Mouse (Mus musculus) embryonic facial prominence, embryonic 10.5 days (tissue): Measurements from ENCODE around the gene Igtp. TPM values are rescaled to one million over a fixed set of nuclear protein-coding genes. Genes with fewer than 3 reads are reported as not detected.
"Not testable (repeated sequence)": the region's sequence is repeated elsewhere in the genome, so short reads cannot be mapped to it uniquely, and the experiment has no call there.

Source experiments
- DNase-seq: peaks from one replicate; pipeline ENCODE4 v3.0.0-alpha.2; 2017; ENCODE audit warnings: low spot score
- H3K27ac ChIP-seq: fragments of 300-500 bp; sonication (generic); replicated peaks from 2 replicates; pipeline ENCODE4 v1.5.1; 2016; ENCODE audit warnings: mild to moderate bottlenecking
- H3K27me3 ChIP-seq: fragments of 300-500 bp; sonication (generic); replicated peaks from 2 replicates; pipeline ENCODE4 v1.6.1; 2016; ENCODE audit warnings: low read depth, mild to moderate bottlenecking; ENCODE audit not compliant: poor library complexity, severe bottlenecking
- H3K36me3 ChIP-seq: fragments of 300-500 bp; sonication (generic); replicated peaks from 2 replicates; pipeline ENCODE4 v1.6.1; 2016; ENCODE audit warnings: mild to moderate bottlenecking, moderate library complexity
- H3K4me1 ChIP-seq: fragments of 300-500 bp; sonication (generic); 2 replicates; pipeline ENCODE4 v1.6.1; 2016
- H3K4me3 ChIP-seq: fragments of 300-500 bp; sonication (generic); 2 replicates; pipeline ENCODE4 v1.5.1; 2016; ENCODE audit warnings: mild to moderate bottlenecking, moderate library complexity
- H3K9me3 ChIP-seq: fragments of 300-500 bp; sonication (generic); 2 replicates; pipeline ENCODE4 v1.6.1; 2016; ENCODE audit warnings: mild to moderate bottlenecking
- WGBS: fragments of 180-500 bp; shearing (Covaris S2); methylation state at CpG from one replicate; pipeline ENCODE4 v1.1.7; 2016; 5-methylcytosine and 5-hydroxymethylcytosine counted together
- polyA plus RNA-seq: library from polyadenylated mRNA; unstranded; fragments of >200 nt; fragmentation: Nextera tagmentation; extraction: Ambion mirVana; gene quantifications from 2 replicates; pipeline ENCODE4 v1.2.1, GENCODE M21; 2016

Gene Igtp
- polyA plus RNA-seq, 1 experiment from 2014 or later = 2.1 TPM

DNA sequence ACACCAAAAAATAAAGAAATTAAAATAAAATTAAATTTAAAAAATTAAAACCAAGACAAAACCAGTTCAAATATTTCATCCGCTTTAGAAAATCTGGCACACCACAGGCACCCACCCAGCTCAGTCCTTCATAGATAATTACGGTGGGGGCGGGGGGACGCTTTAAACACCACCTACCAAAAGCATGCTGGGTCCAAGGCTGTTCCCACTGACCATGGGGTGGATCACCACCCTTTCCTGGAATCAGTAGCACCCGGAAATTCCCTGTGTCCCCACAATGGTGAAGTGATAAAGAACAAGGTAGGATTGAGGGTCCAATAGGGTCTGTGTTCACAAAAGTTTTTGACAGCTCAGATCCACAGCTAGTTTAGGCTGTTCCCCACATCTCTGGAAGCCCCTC is 16.5 kb downstream of the Igtp start:
- H3K27ac ChIP-seq = no peak overlapping the region
- 82% methylated on average over 5 of the region's 5 CpGs for WGBS
- H3K36me3 ChIP-seq = no peaks in the 10 kb centered on the region
- H3K9me3 ChIP-seq = no peaks in the 10 kb centered on the region
- DNase-seq = no peak
- peaks cover 23% of the 10 kb centered on the region for H3K4me1 ChIP-seq
- no peak overlapping the region for H3K4me3 ChIP-seq
- H3K27me3 ChIP-seq = no peaks in the 10 kb centered on the region; the same call in 1 of the 2 replicates

DNA sequence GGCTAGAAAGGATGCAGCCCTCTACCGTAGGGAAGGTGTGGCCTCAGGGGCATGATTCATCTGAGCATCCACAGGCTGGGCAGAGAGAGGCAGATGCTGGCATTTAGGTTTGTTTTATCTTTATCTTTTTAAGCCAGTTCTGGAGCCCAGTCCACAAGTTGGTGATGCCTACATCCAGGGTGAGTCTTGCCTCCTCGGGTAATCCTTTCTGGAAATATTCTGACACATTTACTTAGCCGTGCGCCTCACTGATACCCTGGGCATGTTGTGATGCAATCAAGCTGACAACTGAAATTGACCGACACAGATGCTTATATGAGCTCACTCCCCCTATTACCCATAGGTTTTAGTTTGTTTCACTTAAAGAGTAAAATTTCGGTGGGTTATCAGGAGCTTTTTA is 17.5 kb downstream of the Igtp start:
- no peaks in the 10 kb centered on the region for H3K9me3 ChIP-seq
- H3K36me3 ChIP-seq = no peaks in the 10 kb centered on the region
- H3K27ac ChIP-seq = no peak overlapping the region
- H3K4me3 ChIP-seq = no peak overlapping the region
- peaks cover 13% of the 10 kb centered on the region; the same call in 1 of the 2 replicates for H3K4me1 ChIP-seq
- WGBS = 86% methylated on average over 6 of the region's 6 CpGs
- no peak for DNase-seq
- no peaks in the 10 kb centered on the region; the same call in 1 of the 2 replicates for H3K27me3 ChIP-seq

DNA sequence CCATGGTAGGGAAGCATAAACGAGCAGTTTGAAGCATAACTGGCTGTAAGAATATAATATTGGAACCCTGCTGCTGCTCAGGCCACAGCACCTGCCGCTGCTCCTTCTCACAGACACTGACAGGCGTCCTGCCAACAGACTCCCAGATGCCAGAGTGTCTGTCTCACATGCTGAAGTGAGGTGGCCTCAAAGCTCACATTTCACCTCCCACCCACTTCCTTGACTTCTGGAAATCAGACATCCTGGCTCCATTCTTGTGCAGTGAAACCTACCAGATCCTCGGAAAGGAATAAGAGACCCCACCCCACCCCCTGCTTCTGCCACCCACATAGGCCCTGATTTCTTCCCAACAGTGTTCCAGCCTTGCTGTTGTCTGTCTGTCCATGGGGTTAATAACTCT is 24.4 kb downstream of the Igtp start:
- Histone ChIP-seq H3K27ac (no peak overlapping the region), H3K4me3 (no peak overlapping the region), H3K36me3 (no peaks in the 10 kb centered on the region), H3K4me1 (peaks cover 9% of the 10 kb centered on the region), H3K27me3 (no peaks in the 10 kb centered on the region), H3K9me3 (no peaks in the 10 kb centered on the region)
- DNase-seq = no peak
- WGBS = 56% methylated on average over 4 of the region's 4 CpGs

DNA sequence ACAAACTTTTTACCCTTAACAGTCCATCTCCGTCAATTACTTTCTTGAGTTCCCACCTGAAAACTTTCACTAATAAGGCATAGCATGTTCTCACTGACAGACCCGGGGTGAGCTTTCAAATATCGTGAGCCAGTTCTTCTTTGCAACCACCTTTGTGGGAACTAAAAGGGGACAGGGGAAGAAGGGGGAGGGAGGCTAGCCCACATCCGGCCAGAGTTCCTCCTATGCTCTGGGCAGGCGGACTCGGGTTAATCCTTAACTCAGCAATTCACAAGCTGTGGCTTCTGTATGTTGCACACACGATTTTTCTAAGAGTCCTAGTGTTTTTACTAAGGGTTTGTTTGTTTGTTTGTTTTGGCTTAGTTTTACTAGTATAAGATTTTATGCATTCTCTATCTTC is 25.0 kb downstream of the Igtp start:
- Histone ChIP-seq H3K36me3 (no peaks in the 10 kb centered on the region), H3K4me1 (peaks cover 9% of the 10 kb centered on the region), H3K4me3 (no peak overlapping the region), H3K27ac (no peak overlapping the region), H3K27me3 (no peaks in the 10 kb centered on the region), H3K9me3 (no peaks in the 10 kb centered on the region)
- no peak for DNase-seq
- WGBS = 59% methylated on average over 7 of the region's 7 CpGs

DNA sequence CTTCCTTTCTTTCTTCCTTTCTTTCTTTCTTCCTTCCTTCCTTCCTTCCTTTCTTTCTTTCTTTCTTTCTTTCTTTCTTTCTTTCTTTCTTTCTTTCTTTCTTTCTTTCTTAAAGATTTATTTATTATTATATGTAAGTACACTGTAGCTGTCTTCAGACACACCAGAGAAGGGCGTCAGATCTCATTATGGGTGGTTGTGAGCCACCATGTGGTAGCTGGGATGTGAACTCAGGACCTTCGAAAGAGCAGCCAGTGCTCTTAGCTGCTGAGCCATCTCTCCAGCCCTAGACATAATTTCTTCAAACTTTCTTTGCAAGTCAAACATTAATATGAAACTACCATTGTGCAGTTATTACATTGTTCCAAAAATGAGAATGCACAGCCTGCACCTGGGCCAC is 25.5 kb downstream of the Igtp start:
- 81% methylated on average over 2 of the region's 2 CpGs for WGBS
- H3K4me3 ChIP-seq, H3K36me3 ChIP-seq, H3K4me1 ChIP-seq, H3K9me3 ChIP-seq, H3K27me3 ChIP-seq, DNase-seq, H3K27ac ChIP-seq: not testable (repeated sequence)

DNA sequence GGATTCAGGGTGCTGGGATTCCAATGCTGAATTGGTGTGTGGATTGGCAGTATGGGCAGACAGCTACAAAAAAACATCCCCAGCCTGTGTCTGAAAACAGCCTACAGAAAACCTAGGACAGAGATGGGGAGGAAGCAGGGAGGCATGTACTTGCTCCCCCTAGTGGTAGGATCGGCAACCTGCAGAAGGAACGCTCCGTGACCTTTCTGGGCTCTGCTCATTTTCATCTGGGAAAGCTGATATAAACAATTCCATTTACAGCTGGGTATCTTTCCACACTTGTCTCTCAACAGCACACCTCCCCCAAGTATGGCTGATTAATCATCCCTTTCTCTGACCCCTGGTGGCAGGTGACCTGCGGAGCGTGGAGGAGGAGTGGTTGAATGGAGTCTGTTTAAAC is 26.3 kb downstream of the Igtp start:
- WGBS = 11% methylated on average over 5 of the region's 5 CpGs
- peak; percentile 80 for DNase-seq
- H3K27ac ChIP-seq = no peak overlapping the region
- peaks cover 9% of the 10 kb centered on the region for H3K4me1 ChIP-seq
- no peak overlapping the region for H3K4me3 ChIP-seq
- H3K36me3 ChIP-seq = no peaks in the 10 kb centered on the region
- H3K9me3 ChIP-seq = no peaks in the 10 kb centered on the region
- H3K27me3 ChIP-seq = no peaks in the 10 kb centered on the region

DNA sequence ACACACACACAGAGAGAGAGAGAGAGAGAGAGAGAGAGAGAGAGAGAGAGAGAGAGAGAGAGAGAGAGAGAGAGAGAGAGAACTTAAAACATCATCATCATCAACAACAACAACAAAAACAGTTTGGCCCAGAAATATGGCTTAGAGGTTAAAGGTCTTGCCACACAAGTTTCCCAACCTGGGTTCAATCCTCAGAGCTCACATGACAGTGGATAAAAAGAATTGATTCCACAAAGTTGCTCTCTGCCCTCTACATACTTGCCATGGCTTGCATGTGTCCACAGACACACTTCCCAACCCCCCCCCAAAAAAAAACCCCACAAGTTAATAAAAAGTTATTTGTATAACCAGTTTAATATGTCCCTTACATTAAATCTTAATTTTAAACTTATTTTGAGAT is 27.1 kb downstream of the Igtp start:
- no peaks in the 10 kb centered on the region for H3K36me3 ChIP-seq
- H3K4me1 ChIP-seq = peaks cover 9% of the 10 kb centered on the region
- H3K4me3 ChIP-seq = no peak overlapping the region
- no peak overlapping the region for H3K27ac ChIP-seq
- no peaks in the 10 kb centered on the region for H3K9me3 ChIP-seq
- no peaks in the 10 kb centered on the region for H3K27me3 ChIP-seq
- no peak for DNase-seq

DNA sequence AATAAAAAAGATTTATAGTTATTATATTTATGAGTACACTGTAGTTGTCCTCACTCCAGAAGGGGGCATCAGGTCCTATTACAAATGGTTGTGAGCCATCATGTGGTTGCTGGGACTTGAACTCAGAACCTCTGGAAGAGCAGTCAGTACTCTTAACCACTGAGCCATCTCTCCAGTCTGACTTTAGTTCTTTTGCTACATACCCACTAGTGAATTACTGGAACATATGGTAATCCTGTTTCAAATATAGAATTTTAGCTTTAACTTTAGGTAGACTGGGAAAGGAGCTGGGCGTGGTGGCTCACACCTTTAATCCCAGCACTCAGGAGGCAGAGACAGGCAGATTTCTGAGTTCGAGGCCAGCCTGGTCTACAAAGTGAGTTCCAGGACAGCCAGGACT is 28.7 kb downstream of the Igtp start:
- not testable (repeated sequence) for H3K27ac ChIP-seq, DNase-seq, H3K9me3 ChIP-seq, H3K4me3 ChIP-seq, H3K27me3 ChIP-seq, H3K4me1 ChIP-seq, H3K36me3 ChIP-seq
- WGBS = 77% methylated on average over 2 of the region's 2 CpGs

DNA sequence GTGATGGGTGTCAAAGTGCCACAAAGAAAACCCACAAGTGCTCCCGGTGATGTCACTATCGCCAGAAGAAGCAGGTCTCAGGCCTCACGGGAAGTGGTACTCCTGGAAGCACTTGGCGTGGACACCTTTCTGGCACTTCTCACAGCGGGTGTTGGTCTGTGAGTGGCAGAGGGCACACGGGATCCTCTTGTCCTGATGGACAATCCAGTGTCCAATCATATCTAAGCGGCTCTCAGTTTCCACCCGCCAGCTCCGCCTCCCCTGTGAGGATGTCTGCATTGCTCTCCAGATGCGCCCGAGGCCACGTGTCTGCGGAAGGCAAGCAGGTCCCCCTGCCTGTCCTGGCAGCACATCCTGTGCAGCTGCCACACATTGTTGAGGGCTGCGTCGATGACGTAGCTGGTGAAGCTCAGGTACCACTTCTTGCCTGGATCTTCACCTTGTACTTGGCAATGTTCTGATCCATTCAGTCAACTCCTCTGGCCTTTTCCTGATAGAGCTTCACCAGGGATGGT is 31.1 kb downstream of the Igtp start:
- Histone ChIP-seq H3K36me3 (no peaks in the 10 kb centered on the region), H3K9me3 (no peaks in the 10 kb centered on the region), H3K27me3 (peaks cover 6% of the 10 kb centered on the region; the same call in 1 of the 2 replicates), H3K4me1 (peaks cover 5% of the 10 kb centered on the region), H3K27ac (no peak overlapping the region), H3K4me3 (no peak overlapping the region)
- DNase-seq = peak; percentile 41
- 65% methylated on average over 16 of the region's 16 CpGs for WGBS

DNA sequence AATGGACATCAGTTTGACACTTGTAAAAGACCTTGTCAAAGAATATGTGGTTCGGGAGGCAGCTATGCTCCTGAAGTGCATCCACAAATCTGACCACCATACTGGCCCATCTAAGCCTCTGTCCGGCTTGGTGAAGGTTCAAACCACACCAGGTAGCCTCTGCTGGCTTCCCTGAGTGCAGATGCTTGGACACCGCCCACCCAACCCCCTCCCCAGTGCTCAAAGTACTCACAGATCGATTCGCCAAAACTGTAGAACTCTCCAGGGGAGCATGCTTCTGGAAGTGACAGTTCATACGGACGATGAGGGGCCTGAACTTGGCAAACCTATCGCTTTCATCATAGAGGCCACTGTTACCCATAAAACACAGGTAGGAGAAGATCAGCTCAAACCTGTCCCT is 31.8 kb downstream of the Igtp start:
- no peak for DNase-seq
- no peak overlapping the region for H3K4me3 ChIP-seq
- H3K9me3 ChIP-seq = no peaks in the 10 kb centered on the region
- H3K36me3 ChIP-seq = no peaks in the 10 kb centered on the region
- H3K27ac ChIP-seq = no peak overlapping the region
- no peaks in the 10 kb centered on the region for H3K4me1 ChIP-seq
- 87% methylated on average over 8 of the region's 8 CpGs for WGBS
- H3K27me3 ChIP-seq = peaks cover 6% of the 10 kb centered on the region; the same call in 1 of the 2 replicates

DNA sequence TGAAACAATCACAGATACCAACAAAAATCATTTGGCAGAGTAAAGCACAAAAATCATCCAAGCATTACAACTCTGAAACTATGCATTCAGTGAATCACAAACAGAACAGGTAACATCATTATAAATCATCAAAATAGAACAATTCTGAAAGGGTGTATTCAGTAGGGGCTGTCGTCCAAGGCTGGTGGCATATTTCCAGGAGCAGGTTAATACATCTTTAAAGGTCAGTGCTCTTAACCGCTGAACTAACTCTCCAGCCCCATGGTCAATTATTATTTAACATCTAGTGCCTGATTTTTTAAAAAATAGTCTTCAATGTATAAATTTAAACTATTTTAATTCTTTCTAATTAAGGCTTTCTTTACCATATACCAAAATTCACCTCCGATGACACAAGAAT is 35.2 kb downstream of the Igtp start:
- H3K9me3 ChIP-seq, H3K27ac ChIP-seq, H3K4me3 ChIP-seq, DNase-seq, H3K4me1 ChIP-seq, H3K36me3 ChIP-seq, H3K27me3 ChIP-seq: not testable (repeated sequence)
- 84% methylated on average over 3 of the region's 3 CpGs for WGBS

DNA sequence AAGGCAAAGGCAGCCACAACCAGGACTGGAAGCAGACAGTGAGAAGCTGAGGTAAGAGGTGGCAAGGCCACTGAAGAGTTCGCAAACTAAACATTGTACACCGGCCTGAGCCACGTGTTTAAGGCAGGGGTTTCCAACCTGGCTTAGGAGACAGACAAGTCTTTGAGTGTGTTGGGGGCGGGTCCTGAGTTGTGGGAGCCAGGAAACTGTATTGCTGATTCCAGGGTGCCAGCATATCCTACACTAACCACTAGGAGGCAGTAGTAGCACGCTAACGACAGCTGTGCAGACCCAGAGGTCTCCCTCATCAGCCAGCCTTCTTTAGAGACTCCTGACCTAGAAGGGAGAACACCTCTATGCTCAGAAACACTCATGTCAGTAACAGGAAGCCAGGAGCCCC is 35.8 kb downstream of the Igtp start:
- no peaks in the 10 kb centered on the region for H3K36me3 ChIP-seq
- no peak overlapping the region for H3K27ac ChIP-seq
- 14% methylated on average over 6 of the region's 6 CpGs for WGBS
- peak; percentile 58 for DNase-seq
- no peak overlapping the region for H3K4me3 ChIP-seq
- peaks cover 6% of the 10 kb centered on the region; the same call in 1 of the 2 replicates for H3K27me3 ChIP-seq
- H3K4me1 ChIP-seq = peaks cover 8% of the 10 kb centered on the region; the same call in 1 of the 2 replicates
- no peaks in the 10 kb centered on the region for H3K9me3 ChIP-seq

DNA sequence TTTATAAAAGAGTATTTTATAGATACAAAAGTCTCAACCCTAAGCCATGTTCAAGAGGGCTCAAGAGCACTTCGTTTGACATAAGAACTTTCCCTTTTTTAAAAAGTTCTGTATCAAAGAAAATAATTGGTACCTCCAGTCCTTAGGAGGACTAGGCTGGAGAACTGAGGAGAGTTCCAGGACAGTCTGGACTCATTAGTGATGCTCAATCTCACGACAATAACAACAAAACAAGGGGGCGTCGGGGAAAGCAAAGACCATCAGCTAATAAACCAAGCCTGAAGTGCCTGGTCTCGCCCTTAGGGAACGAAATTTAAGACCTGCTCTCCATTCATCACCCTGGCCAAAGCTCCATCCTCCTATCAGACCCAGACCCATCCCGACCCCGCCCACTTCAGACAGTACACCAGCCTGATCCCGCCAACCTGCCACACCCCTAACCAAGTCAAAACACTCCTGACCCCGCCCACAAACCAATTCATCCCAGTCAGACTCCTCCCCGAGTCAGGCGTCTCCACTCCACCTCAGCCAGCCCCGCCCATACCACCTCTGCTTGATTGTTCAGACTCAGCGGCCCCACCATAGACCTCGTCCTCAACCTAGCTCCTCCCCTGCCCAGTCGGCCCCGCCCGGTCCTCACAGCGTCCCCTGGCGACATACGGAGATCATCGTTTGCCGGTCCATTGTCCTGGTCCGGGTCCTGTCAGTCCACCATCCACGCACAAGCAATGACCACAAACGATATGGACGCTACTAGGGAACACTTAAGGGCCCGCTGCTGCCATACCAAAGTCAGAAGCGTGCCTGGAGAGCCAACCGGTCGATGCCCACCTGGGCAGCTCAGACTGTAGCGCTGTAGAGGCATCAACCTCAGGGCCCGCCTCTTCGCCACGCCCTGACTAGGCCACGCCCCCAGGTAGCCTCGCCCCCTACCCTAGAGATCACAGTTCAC is 39.8 kb downstream of the Igtp start:
- WGBS = 1% methylated on average over 37 of the region's 37 CpGs
- Histone ChIP-seq H3K4me1 (peaks cover 8% of the 10 kb centered on the region; the same call in 1 of the 2 replicates), H3K27ac (peak overlapping the region; percentile 1; the same call in 1 of the 2 replicates)

More for the DNA sequence above, 39.8 kb downstream of the Igtp start:
- Histone ChIP-seq H3K9me3 (no peaks in the 10 kb centered on the region), H3K27me3 (no peaks in the 10 kb centered on the region; the same call in 1 of the 2 replicates), H3K36me3 (no peaks in the 10 kb centered on the region), H3K4me3 (peak overlapping the region; percentile 58)
- DNase-seq = peak; percentile 84
